Mouse (Mus musculus): ENCODE data around the gene Vipas39.

Vipas39 gene

GRCm38 (mm10) chr12:87196310-87196709 lies 69.7 kb downstream of the Vipas39 start:
- no peak for DNase-seq (ENCODE audit: low spot score)

- DNase-seq (ENCODE audit: low spot score) = no peak
Measured at GRCm38 (mm10) chr12:87195069-87195468, 71.0 kb downstream of the Vipas39 start.

DNA sequence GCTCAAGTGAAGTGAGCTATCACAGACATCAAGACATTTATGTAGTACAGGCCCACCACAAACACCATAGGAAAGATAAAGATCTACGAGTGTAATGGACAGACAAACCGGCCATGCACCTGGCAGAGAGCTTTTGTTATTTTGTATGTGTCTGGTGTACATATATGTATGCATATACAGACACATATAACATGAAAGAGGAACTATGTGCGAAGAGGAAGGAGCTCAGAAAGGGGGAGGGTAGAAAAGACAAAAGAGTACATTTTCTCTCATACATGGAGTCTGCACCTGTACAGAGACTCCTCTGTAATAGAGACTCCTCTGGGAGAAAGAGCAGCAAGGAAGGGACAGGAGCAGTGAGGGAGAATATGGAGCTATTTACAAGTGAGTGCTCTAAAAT lies 73.0 kb downstream of the Vipas39 start:
- no peak for DNase-seq (ENCODE audit: low spot score)
